Mouse (Mus musculus): ENCODE measurements around the gene Mical2.

Gene Mical2

GRCm38 (mm10) chr7:112399425-112400170 is 173.9 kb downstream of the Mical2 start:
- no peak for DNase-seq (ENCODE audit: low read depth, low spot score)

GRCm38 (mm10) chr7:112400175-112400574 is 174.5 kb downstream of the Mical2 start:
- DNase-seq (ENCODE audit: low read depth, low spot score): peak; percentile 38

- no peak for DNase-seq (ENCODE audit: low read depth, low spot score)
Measured at GRCm38 (mm10) chr7:112405061-112405460, 179.4 kb downstream of the Mical2 start.

GRCm38 (mm10) chr7:112405578-112405977 is 179.9 kb downstream of the Mical2 start:
- no peak for DNase-seq (ENCODE audit: low read depth, low spot score)

- no peak for DNase-seq (ENCODE audit: low read depth, low spot score)
Measured at GRCm38 (mm10) chr7:112407597-112407996, 181.9 kb downstream of the Mical2 start.

- DNase-seq (ENCODE audit: low read depth, low spot score): no peak
Measured at GRCm38 (mm10) chr7:112409991-112410390, 184.3 kb downstream of the Mical2 start.

GRCm38 (mm10) chr7:112413286-112413685 is 187.6 kb downstream of the Mical2 start:
- DNase-seq (ENCODE audit: low read depth, low spot score): no peak

GRCm38 (mm10) chr7:112416058-112416526 is 190.4 kb downstream of the Mical2 start:
- no peak for DNase-seq (ENCODE audit: low read depth, low spot score)

GRCm38 (mm10) chr7:112416730-112417513 is 191.3 kb downstream of the Mical2 start:
- DNase-seq (ENCODE audit: low read depth, low spot score): no peak

GRCm38 (mm10) chr7:112417598-112417997 is 191.9 kb downstream of the Mical2 start:
- DNase-seq (ENCODE audit: low read depth, low spot score): no peak

- DNase-seq (ENCODE audit: low read depth, low spot score): no peak
Measured at GRCm38 (mm10) chr7:112423438-112423837, 197.8 kb downstream of the Mical2 start.

GRCm38 (mm10) chr7:112426811-112427210 is 201.2 kb downstream of the Mical2 start:
- no peak for DNase-seq (ENCODE audit: low read depth, low spot score)

GRCm38 (mm10) chr7:112427357-112428157 is 201.9 kb downstream of the Mical2 start, which contains the start of gene Parva:
TSS of gene Parva (plus strand) at chr7:112427505.
- no peak for DNase-seq (ENCODE audit: low read depth, low spot score)

GRCm38 (mm10) chr7:112428158-112428535 is 202.5 kb downstream of the Mical2 start:
- no peak for DNase-seq (ENCODE audit: low read depth, low spot score)

GRCm38 (mm10) chr7:112439846-112440245 is 214.2 kb downstream of the Mical2 start:
- no peak for DNase-seq (ENCODE audit: low read depth, low spot score)

GRCm38 (mm10) chr7:112444152-112444984 is 218.7 kb downstream of the Mical2 start:
- no peak for DNase-seq (ENCODE audit: low read depth, low spot score)

- DNase-seq (ENCODE audit: low read depth, low spot score): no peak
Measured at GRCm38 (mm10) chr7:112444985-112445367, 219.3 kb downstream of the Mical2 start.

- DNase-seq (ENCODE audit: low read depth, low spot score): no peak
Measured at GRCm38 (mm10) chr7:112446498-112446897, 220.8 kb downstream of the Mical2 start.

GRCm38 (mm10) chr7:112449954-112450700 is 224.5 kb downstream of the Mical2 start:
- DNase-seq (ENCODE audit: low read depth, low spot score): no peak

- no peak for DNase-seq (ENCODE audit: low read depth, low spot score)
Measured at GRCm38 (mm10) chr7:112452471-112452870, 226.8 kb downstream of the Mical2 start.

Data from WW6 (cell line).